Mouse (Mus musculus): ENCODE data around the gene Sdhaf1. TPM values are rescaled to one million over a fixed set of nuclear protein-coding genes. Genes with fewer than 3 reads are reported as not detected.

Sdhaf1 gene
- total RNA-seq, 2 experiments from 2014 or later, result 0.45 to 2.5 TPM

DNA sequence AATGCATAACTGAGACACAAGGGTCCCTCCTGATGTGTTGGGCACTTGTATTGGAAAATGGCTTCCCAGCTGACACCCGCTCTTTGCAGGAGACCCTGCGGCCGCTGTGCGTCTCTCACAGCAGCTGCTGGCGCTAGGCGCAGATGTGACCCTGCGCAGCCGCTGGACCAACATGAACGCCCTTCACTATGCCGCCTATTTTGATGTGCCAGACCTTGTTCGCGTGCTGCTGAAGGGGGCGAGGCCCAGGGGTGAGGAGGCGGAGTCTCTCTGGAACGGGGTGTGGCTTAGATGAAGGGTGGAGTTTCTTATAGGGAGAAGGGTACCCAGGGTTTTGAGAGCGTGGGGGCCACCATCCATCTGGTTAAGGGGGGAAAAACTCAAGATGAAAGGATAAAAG is 26.4 kb downstream of the Sdhaf1 start:
- no peak for ATAC-seq (replicated peaks; ENCODE audit: low FRiP score, poor library complexity, severe bottlenecking)

DNA sequence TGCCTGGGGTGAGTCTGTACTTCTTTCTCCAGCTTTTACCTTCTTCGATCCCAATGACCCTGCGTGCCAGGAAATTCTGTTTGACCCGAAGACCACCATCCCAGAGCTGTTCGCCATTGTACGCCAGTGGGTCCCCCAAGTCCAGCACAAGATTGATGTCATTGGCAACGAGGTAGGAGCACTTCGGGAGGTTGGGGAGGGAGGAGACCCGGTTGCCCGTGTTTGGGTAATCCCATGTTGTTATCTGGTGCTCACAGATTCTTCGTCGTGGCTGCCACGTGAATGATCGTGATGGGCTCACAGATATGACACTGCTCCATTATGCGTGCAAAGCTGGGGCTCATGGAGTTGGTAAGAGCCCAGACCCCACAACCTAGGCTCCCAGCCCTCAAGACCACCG is 26.9 kb downstream of the Sdhaf1 start:
- no peak for ATAC-seq (replicated peaks; ENCODE audit: low FRiP score, poor library complexity, severe bottlenecking)

DNA sequence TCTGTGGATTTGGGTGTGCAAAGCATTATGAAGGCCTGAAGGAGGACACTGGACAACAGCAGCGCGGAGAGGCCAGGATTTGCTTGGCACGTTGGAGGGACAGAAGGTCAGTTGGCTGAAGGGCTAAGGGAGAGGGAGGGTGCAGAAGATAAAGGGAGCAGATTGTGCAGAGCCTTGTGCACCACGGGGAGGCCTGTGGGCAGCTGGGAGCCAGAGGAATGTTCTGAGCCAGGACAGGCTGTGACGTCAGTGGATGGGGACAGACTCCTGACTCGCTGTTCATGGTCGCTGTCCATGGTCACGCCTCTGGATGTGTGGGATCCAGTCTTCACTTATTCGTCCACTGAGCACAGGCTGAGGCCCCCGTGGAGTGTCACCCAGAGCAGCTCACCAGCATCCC is 28.6 kb downstream of the Sdhaf1 start:
- no peak for ATAC-seq (replicated peaks; ENCODE audit: low FRiP score, poor library complexity, severe bottlenecking)

- ATAC-seq (replicated peaks; ENCODE audit: low FRiP score, poor library complexity, severe bottlenecking), result no peak
Observed at GRCm38 (mm10) chr7:30294296-30294695, 29.4 kb downstream of the Sdhaf1 start.

GRCm38 (mm10) chr7:30293795-30294194 is 29.9 kb downstream of the Sdhaf1 start:
- no peak for ATAC-seq (replicated peaks; ENCODE audit: low FRiP score, poor library complexity, severe bottlenecking)

DNA sequence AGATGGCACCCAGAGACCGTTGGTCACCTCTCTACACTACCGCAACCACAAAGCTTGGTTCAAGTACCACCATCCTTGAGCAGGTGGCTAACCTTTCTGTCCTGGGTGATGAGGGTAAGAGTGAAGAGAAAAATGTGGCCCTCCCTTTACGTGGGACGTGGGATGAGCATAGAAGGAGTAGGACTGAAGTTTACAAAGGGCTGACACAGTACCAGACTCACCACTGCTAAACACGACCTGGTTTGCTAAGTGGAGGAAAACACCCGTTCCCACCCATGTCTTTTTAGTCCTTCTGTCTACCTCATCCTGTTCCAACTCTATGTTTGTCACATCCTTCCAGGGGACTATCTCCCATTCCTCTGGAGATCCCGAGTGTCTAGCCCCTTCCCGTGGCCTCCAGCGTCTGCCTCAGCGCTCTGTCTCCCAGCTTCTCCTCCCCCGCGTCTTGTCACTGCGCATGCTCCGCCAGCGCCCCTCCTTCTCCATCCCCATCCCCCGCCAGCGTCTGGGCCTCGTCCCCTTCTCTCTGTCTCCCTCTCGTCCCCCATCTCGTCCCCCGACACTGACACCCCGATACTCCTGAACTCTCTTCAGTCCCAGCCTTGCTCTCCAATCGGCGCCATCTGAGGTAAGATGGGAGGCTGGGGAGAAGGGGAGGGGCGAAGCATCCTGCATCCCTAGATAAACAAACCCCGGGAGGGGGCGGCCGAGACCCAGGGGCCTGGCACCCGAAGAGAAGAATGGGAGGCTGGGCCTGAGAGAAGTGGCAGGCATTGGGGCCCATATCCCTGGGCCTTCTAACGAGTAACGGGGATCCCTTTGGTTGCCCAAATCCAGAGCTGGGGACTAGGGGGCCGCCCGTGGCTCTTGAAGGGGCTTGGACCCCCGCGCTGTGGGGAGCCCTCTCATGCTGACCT is 32.2 kb downstream of the Sdhaf1 start, which contains the start of gene Clip3:
Gene Clip3 (plus strand): TSS at position 514 of the 917 bp plus-strand sequence.
- no peak for ATAC-seq (replicated peaks; ENCODE audit: low FRiP score, poor library complexity, severe bottlenecking)

GRCm38 (mm10) chr7:30289714-30290399 is 33.8 kb downstream of the Sdhaf1 start:
- no peak for ATAC-seq (replicated peaks; ENCODE audit: low FRiP score, poor library complexity, severe bottlenecking)

- no peak for ATAC-seq (replicated peaks; ENCODE audit: low FRiP score, poor library complexity, severe bottlenecking)
Observed at GRCm38 (mm10) chr7:30289071-30289713, 34.5 kb downstream of the Sdhaf1 start.

GRCm38 (mm10) chr7:30288046-30288445 is 35.6 kb downstream of the Sdhaf1 start:
- ATAC-seq (replicated peaks; ENCODE audit: low FRiP score, poor library complexity, severe bottlenecking), result no peak

DNA sequence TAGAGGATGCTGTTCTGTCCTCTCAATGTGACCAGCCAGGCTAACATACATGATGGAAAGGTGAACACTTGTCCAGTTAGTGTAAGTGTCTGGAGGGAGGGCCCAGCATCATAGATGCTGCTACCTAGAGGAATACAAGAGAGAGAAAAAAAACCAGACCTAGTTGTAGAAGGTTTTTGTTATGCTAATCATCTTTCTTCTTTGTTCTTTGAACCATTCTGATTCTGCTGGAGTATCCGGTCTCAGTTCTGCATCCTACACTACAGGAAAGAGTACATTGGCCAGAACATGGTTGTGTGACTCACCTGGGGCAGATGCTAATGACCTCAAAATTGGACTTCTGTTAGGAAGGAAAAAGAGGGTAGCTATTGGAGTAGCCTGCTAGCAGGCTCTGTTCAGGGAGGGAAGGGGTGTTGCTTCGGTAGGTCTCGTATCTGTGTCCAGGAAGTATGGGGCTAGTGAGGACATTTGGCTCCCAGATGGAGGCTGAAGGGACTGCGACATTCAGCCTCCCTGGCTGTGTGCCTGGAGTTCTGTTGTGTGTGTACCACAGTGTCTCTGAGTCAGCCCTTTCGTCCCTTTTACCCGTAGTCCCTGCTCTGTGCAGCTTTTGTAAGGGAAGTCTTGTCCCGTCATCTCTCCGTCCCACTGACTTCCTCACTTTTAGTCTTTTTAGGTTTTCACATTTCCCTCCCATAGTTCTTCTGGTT is 36.8 kb downstream of the Sdhaf1 start:
- ATAC-seq (replicated peaks; ENCODE audit: low FRiP score, poor library complexity, severe bottlenecking), result no peak

DNA sequence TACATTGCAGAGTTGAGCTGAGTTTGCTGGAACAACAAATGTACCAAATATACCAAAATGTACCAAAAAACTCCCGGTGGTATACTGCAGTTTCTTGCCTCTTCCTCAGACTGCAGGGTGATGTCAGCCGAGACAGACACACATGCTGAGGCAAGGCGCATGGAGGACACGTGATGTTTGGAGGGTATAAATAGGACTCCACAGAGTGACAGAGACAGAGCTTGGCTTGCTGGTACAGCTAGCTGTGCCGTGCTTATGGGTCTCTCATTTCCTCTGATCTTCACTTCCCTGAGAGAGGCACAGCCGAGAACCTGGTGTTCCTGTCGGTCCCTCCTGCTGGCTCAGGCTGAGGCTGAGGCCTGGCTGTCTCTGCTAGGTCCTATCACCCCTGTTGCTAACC is 41.0 kb downstream of the Sdhaf1 start:
- ATAC-seq (replicated peaks; ENCODE audit: low FRiP score, poor library complexity, severe bottlenecking), result no peak

GRCm38 (mm10) chr7:30281522-30281921 is 42.2 kb downstream of the Sdhaf1 start:
- no peak for ATAC-seq (replicated peaks; ENCODE audit: low FRiP score, poor library complexity, severe bottlenecking)

DNA sequence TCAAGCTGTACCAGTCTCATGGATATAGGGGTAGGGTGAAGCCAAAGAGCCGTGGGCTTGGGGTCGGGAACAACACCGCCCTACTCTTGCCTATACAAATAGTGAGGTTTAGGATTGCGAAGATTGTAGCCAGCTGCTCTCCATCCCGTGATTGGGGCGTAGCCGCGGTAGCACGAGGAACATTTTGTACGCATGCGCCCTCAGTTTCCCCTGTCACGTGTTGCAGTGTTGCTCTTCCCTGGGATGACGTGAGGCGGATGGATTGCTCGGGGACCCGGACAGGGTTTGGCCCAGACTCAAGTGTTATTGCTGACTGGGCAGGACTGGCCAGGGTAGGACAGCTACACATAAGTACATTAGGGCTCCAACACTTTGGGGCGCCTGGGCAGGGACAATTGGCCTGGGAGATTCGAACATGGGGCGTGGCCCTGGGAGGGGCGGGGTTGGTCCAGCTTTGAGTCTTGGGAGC is 43.0 kb downstream of the Sdhaf1 start:
- peak; percentile 62 for ATAC-seq (replicated peaks; ENCODE audit: low FRiP score, poor library complexity, severe bottlenecking)

DNA sequence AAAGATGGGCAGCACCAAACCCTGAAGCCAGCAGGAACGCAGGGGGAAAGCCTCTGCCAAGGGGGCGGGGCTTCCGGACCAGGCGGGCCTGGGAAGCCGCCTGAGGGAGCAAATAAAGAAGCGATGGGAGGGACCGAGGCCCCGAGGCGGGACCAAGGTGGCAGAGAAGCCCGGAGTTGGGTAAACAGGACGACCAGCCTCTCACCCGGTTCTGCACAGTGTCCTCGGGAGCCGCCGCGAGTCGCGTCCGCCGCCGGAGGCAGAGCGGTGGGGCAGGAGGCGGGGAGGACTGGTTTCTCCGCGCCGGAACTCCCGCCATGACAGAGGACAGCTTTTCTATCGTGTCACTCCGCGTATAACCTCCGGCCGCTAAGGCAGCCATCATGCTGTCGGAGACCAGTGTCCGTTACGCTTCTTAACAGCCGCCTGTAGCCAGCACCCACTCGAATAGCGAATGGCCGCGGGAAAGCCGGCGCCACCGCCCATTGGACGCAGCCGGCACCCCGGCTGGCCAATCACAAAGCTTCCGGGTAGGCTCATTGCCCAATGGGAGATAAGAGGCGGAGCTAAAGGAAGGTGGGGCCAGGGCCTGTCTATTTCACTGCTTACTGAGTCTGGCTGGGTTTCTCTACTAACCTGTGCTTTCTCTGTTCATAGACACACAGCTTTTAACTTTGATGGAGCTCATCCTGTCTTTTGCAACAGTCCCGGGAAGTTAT is 43.6 kb downstream of the Sdhaf1 start, which contains the start of the genes Thap8 and Wdr62:
Gene Thap8 (plus strand): TSS at position 144 of the 719 bp plus-strand sequence.
Gene Wdr62 (minus strand): TSS at position 469 of the 719 bp plus-strand sequence.
- ATAC-seq (replicated peaks; ENCODE audit: low FRiP score, poor library complexity, severe bottlenecking), result peak; percentile 92

DNA sequence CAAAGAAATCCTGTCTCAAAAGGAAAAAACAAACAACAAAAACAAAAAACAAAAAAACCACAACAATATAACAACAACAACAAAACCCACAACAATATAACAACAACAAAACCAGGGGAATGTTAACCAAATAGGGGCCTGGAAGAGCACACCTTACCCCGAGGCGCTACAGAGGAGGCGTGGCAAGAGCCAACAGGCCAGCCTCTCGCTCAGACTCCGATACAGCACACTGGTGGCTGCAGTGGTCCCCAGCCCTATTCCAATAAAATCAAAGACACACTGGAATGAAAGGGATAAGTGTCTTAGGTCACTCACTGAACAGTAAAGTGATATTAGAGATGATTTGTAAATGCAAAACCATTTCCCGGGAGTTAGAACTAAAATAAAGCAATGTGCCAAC is 44.2 kb downstream of the Sdhaf1 start:
- peak; percentile 70 for ATAC-seq (replicated peaks; ENCODE audit: low FRiP score, poor library complexity, severe bottlenecking)

DNA sequence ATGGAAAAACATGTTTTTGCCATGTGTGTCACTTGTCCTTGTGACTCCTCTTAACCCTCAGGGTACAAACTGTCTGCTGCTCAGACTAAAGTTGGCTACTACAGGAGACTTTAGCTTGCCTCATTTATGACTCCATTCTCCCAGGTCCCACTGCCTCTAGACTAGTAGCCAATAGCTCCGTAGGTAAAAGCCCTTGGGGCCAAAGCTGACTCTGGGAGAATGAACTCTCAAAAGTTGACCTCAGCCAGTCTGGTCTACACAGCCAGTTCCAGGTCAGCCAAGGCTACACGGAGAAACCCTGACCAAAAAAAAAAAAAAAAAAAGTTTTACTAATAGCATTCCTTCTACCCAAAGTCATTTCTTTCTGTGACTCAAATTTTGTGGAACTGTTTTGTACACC is 44.8 kb downstream of the Sdhaf1 start:
- no peak for ATAC-seq (replicated peaks; ENCODE audit: low FRiP score, poor library complexity, severe bottlenecking)

DNA sequence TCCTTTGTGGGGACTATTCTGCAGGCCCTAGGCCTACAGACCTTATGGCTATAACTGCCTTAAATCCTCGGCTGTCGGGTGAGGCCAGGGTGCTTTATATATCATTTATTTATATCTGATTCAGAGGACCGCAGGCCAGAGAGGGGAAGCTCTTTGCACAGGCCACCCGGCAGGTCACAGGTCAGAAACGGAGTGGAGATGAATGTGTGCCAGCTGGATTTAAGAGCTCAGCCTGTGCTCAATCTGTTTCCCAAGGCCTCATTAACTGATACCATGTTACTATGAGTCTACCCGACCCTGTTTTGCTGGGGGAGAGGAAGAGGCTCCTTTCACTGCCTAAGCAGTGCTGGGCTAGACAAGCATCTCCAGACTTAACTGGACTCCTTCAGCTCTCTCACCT is 49.3 kb downstream of the Sdhaf1 start:
- ATAC-seq (replicated peaks; ENCODE audit: low FRiP score, poor library complexity, severe bottlenecking), result no peak
